Mouse (Mus musculus) left cerebral cortex, postnatal 4 days (tissue): Measurements from ENCODE around the gene Ispd. TPM values are rescaled to one million over a fixed set of nuclear protein-coding genes. Genes with fewer than 3 reads are reported as not detected.

Source experiments
- DNase-seq: peaks from one replicate; pipeline ENCODE4 v3.0.0-alpha.2; 2022
- intact Hi-C: fragments of 180-260 bp; cut with DNase I; formaldehyde crosslinking; loops from one replicate; pipeline ENCODE4 v1.15.1; 2025
- total RNA-seq, 2 experiments: library from RNA; stranded (reverse); gene quantifications; 2 replicates each; pipeline ENCODE4 v1.2.3; 2021

Gene Ispd
- total RNA-seq, 2 experiments from 2014 or later = 11.1 to 13.9 TPM

GRCm38 (mm10) chr12:36549474-36549873, 168.2 kb downstream of the Ispd start:
- DNase-seq = no peak
- intact Hi-C loops = no loop called here

GRCm38 (mm10) chr12:36554697-36555096, 173.4 kb downstream of the Ispd start:
- intact Hi-C loops = no loop called here
- no peak for DNase-seq

GRCm38 (mm10) chr12:36564146-36564545, 182.9 kb downstream of the Ispd start:
- no peak for DNase-seq
- intact Hi-C loops = no loop called here

GRCm38 (mm10) chr12:36566974-36567373, 185.7 kb downstream of the Ispd start:
- intact Hi-C loops = no loop called here
- no peak for DNase-seq

GRCm38 (mm10) chr12:36570414-36571095, 189.3 kb downstream of the Ispd start:
- no peak for DNase-seq
- intact Hi-C loops = no loop called here

GRCm38 (mm10) chr12:36584828-36585227, 203.6 kb downstream of the Ispd start:
- DNase-seq = no peak
- intact Hi-C loops = no loop called here

- intact Hi-C loops = no loop called here
- DNase-seq = no peak
These were observed 216.4 kb downstream of the Ispd start for GRCm38 (mm10) chr12:36597539-36598250.

- intact Hi-C loops = no loop called here
- no peak for DNase-seq
These were observed 240.9 kb downstream of the Ispd start for GRCm38 (mm10) chr12:36621960-36622736.

GRCm38 (mm10) chr12:36627204-36627603, 246.0 kb downstream of the Ispd start:
- DNase-seq = no peak
- intact Hi-C loops = no loop called here

- no peak for DNase-seq
- intact Hi-C loops = no loop called here
These were observed 251.2 kb downstream of the Ispd start for GRCm38 (mm10) chr12:36632427-36632826.

GRCm38 (mm10) chr12:36647514-36647913, 266.3 kb downstream of the Ispd start:
- intact Hi-C loops = no loop called here
- DNase-seq = no peak

GRCm38 (mm10) chr12:36662496-36662895, 281.2 kb downstream of the Ispd start:
- peak; percentile 80 for DNase-seq
- intact Hi-C loops = loop anchor here (10.0 kb wide), 1 partner anchor 768 kb away; no protein-coding TSS in a partner anchor

GRCm38 (mm10) chr12:36664783-36665182, 283.5 kb downstream of the Ispd start:
- intact Hi-C loops = loop anchor here (10.0 kb wide), 1 partner anchor 770 kb away; no protein-coding TSS in a partner anchor
- no peak for DNase-seq

GRCm38 (mm10) chr12:36666771-36667170, 285.5 kb downstream of the Ispd start:
- intact Hi-C loops = loop anchor here (10.0 kb wide), 1 partner anchor 772 kb away; no protein-coding TSS in a partner anchor
- no peak for DNase-seq

- intact Hi-C loops = loop anchor here (10.0 kb wide), 1 partner anchor 456 kb away; no protein-coding TSS in a partner anchor
- no peak for DNase-seq
These were observed 289.1 kb downstream of the Ispd start for GRCm38 (mm10) chr12:36670164-36670908.

GRCm38 (mm10) chr12:36670915-36671579, 289.8 kb downstream of the Ispd start:
- no peak for DNase-seq
- intact Hi-C loops = loop anchor here (10.0 kb wide), 1 partner anchor 456 kb away; no protein-coding TSS in a partner anchor

- intact Hi-C loops = loop anchor here (10.0 kb wide), 1 partner anchor 460 kb away; no protein-coding TSS in a partner anchor
- DNase-seq = no peak
These were observed 293.2 kb downstream of the Ispd start for GRCm38 (mm10) chr12:36674481-36674880.

- no peak for DNase-seq
- intact Hi-C loops = loop anchor here (10.0 kb wide), 1 partner anchor 463 kb away; no protein-coding TSS in a partner anchor
These were observed 297.0 kb downstream of the Ispd start for GRCm38 (mm10) chr12:36678220-36678619.

- intact Hi-C loops = no loop called here
- no peak for DNase-seq
These were observed 299.7 kb downstream of the Ispd start for GRCm38 (mm10) chr12:36680883-36681505.
